Mouse (Mus musculus) ZHBTc4 (cell line): Measurements from ENCODE around the gene 1700016C15Rik.

Experiments
- DNase-seq: peaks from one replicate; pipeline ENCODE4 v3.0.0-alpha.2; 2011; ENCODE audit warnings: low read depth, low spot score

1700016C15Rik gene

GRCm38 (mm10) chr1:177717057-177717835, 12.4 kb upstream of the 1700016C15Rik start:
- DNase-seq = peak; percentile 56

- peak; percentile 32 for DNase-seq
Measured at GRCm38 (mm10) chr1:177718340-177719028, 11.1 kb upstream of the 1700016C15Rik start.

- peak; percentile 93 for DNase-seq
Measured at GRCm38 (mm10) chr1:177719029-177719427, 10.6 kb upstream of the 1700016C15Rik start.

GRCm38 (mm10) chr1:177723786-177724185, 5.8 kb upstream of the 1700016C15Rik start:
- no peak for DNase-seq

GRCm38 (mm10) chr1:177726870-177727269, 2.7 kb upstream of the 1700016C15Rik start:
- no peak for DNase-seq

- no peak for DNase-seq
Measured at GRCm38 (mm10) chr1:177727883-177728525, 1.6 kb upstream of the 1700016C15Rik start.

GRCm38 (mm10) chr1:177731973-177732372, 2.4 kb downstream of the 1700016C15Rik start:
- DNase-seq = no peak

- no peak for DNase-seq
Measured at GRCm38 (mm10) chr1:177737505-177738105, 8.0 kb downstream of the 1700016C15Rik start.

GRCm38 (mm10) chr1:177740707-177741106, 11.1 kb downstream of the 1700016C15Rik start:
- no peak for DNase-seq

- DNase-seq = no peak
Measured at GRCm38 (mm10) chr1:177742119-177742518, 12.5 kb downstream of the 1700016C15Rik start.

- DNase-seq = peak; percentile 60
Measured at GRCm38 (mm10) chr1:177744521-177745325, 15.1 kb downstream of the 1700016C15Rik start.

GRCm38 (mm10) chr1:177747869-177748540, 18.4 kb downstream of the 1700016C15Rik start:
- no peak for DNase-seq

GRCm38 (mm10) chr1:177753496-177753895, 23.9 kb downstream of the 1700016C15Rik start:
- DNase-seq = peak; percentile 81

- no peak for DNase-seq
Measured at GRCm38 (mm10) chr1:177757249-177757648, 27.6 kb downstream of the 1700016C15Rik start.

- DNase-seq = no peak
Measured at GRCm38 (mm10) chr1:177768931-177769330, 39.3 kb downstream of the 1700016C15Rik start.

GRCm38 (mm10) chr1:177777397-177777796, 47.8 kb downstream of the 1700016C15Rik start:
- no peak for DNase-seq

- DNase-seq = no peak
Measured at GRCm38 (mm10) chr1:177792835-177793234, 63.2 kb downstream of the 1700016C15Rik start.

GRCm38 (mm10) chr1:177794866-177795265, 65.3 kb downstream of the 1700016C15Rik start:
- DNase-seq = peak; percentile 44

- DNase-seq = no peak
Measured at GRCm38 (mm10) chr1:177795421-177796192, 66.0 kb downstream of the 1700016C15Rik start.
